Mouse (Mus musculus) embryonic fibroblast, embryonic 13.5 days (primary cell): ENCODE data around the gene Rita1.

Experiments used
- CTCF ChIP-seq: IDR thresholded peaks from 2 replicates; pipeline ENCODE4 v1.5.1; 2011; ENCODE audit warnings: mild to moderate bottlenecking, control low read depth, low read length, moderate library complexity, borderline replicate concordance; ENCODE audit not compliant: insufficient read depth
- POLR2A ChIP-seq: IDR thresholded peaks from 2 replicates; pipeline ENCODE4 v1.6.1; 2011; ENCODE audit warnings: low read depth, mild to moderate bottlenecking, control low read depth, low read length, moderate library complexity

GRCm38 (mm10) chr5:120615903-120616302 lies 3.5 kb upstream of the Rita1 start:
- TF ChIP-seq CTCF (no peak), POLR2A (no peak)
